Mouse (Mus musculus) megakaryocyte, embryonic 14.5 days (primary cell): ENCODE data around the gene Rnf39.

Source experiments
- FLI1 ChIP-seq: IDR thresholded peaks from 2 replicates; pipeline ENCODE4 v1.6.1; 2012; ENCODE audit warnings: low read length, inconsistent platforms, mixed read lengths
- GATA1 ChIP-seq: IDR thresholded peaks from 3 replicates; pipeline ENCODE4 v1.6.1; 2012; ENCODE audit warnings: mixed read lengths, low read length, inconsistent platforms, borderline replicate concordance

GRCm38 (mm10) chr17:36994528-36994927 lies 51.8 kb downstream of the Rnf39 start:
- TF ChIP-seq GATA1 (no peak), FLI1 (no peak)
